Mouse (Mus musculus) myocyte (in vitro differentiated cells): ENCODE measurements around the gene Kansl1l. TPM values are rescaled to one million over a fixed set of nuclear protein-coding genes. Genes with fewer than 3 reads are reported as not detected.
A peak's percentile ranks its signal among the peaks of the same experiment; 100 is the strongest.

ENCODE experiments used
- H3K27me3 ChIP-seq: one replicate; pipeline ENCODE4 v1.6.1; 2011; ENCODE audit not compliant: control insufficient read depth, insufficient read depth, insufficient read length
- H3K36me3 ChIP-seq: one replicate; pipeline ENCODE4 v1.6.1; 2011; ENCODE audit not compliant: control insufficient read depth, insufficient read depth
- H3K4me2 ChIP-seq: one replicate; pipeline ENCODE4 v1.6.1; 2011; ENCODE audit warnings: low read depth, control low read depth
- H3K4me3 ChIP-seq: one replicate; pipeline ENCODE4 v1.5.1; 2011; ENCODE audit warnings: mild to moderate bottlenecking, control low read depth, moderate library complexity
- H3K79me2 ChIP-seq: one replicate; pipeline ENCODE4 v1.6.1; 2011; ENCODE audit not compliant: control insufficient read depth, insufficient read depth
- H3ac ChIP-seq: one replicate; pipeline ENCODE4 v1.6.1; 2011; ENCODE audit not compliant: control insufficient read depth, insufficient read length
- CEBPB ChIP-seq: IDR thresholded peaks from 2 replicates; pipeline ENCODE4 v1.6.1; 2011; ENCODE audit warnings: mild to moderate bottlenecking, moderate library complexity; ENCODE audit not compliant: poor library complexity, insufficient read depth, severe bottlenecking
- E2F4 ChIP-seq: IDR thresholded peaks from one replicate; pipeline ENCODE4 v1.6.1; 2011; ENCODE audit warnings: mild to moderate bottlenecking, control low read depth, moderate library complexity; ENCODE audit not compliant: insufficient read depth
- MAX ChIP-seq: IDR thresholded peaks from one replicate; pipeline ENCODE4 v1.6.1; 2011; ENCODE audit warnings: low read depth, mild to moderate bottlenecking, control low read depth
- MYOD1 ChIP-seq, 3 experiments: IDR thresholded peaks; one replicate each; pipeline ENCODE4 v1.6.1; 2011; ENCODE audit warnings: control low read depth in 2 of 3, low read depth in 2 of 3, mild to moderate bottlenecking in 2 of 3, moderate library complexity in 1 of 3; ENCODE audit not compliant: insufficient read length in 2 of 3, control insufficient read depth in 1 of 3
- MYOG ChIP-seq, 3 experiments: IDR thresholded peaks; one replicate each; pipeline ENCODE4 v1.6.1; 2011; ENCODE audit warnings: control low read depth in 2 of 3, low read depth in 2 of 3, mild to moderate bottlenecking in 2 of 3; ENCODE audit not compliant: insufficient read length in 2 of 3, control insufficient read depth in 1 of 3, insufficient read depth in 1 of 3
- POLR2A ChIP-seq: IDR thresholded peaks from one replicate; pipeline ENCODE4 v1.6.1; 2011; ENCODE audit warnings: low read depth, mild to moderate bottlenecking, control low read depth, moderate library complexity; ENCODE audit not compliant: insufficient read length
- POLR2AphosphoS2 ChIP-seq: IDR thresholded peaks from one replicate; pipeline ENCODE4 v1.6.1; 2011; ENCODE audit warnings: low read depth, control low read depth; ENCODE audit not compliant: insufficient read length
- REST ChIP-seq: IDR thresholded peaks from one replicate; pipeline ENCODE4 v1.6.1; 2011; ENCODE audit warnings: mild to moderate bottlenecking, control low read depth, moderate library complexity; ENCODE audit not compliant: insufficient read depth, insufficient read length
- SRF ChIP-seq: IDR thresholded peaks from one replicate; pipeline ENCODE4 v1.6.1; 2011; ENCODE audit warnings: low read depth; ENCODE audit not compliant: control insufficient read depth, insufficient read length
- TCF12 ChIP-seq: IDR thresholded peaks from one replicate; pipeline ENCODE4 v1.6.1; 2011; ENCODE audit warnings: mild to moderate bottlenecking, control low read depth; ENCODE audit not compliant: poor library complexity, insufficient read depth, severe bottlenecking
- TCF3 ChIP-seq: IDR thresholded peaks from one replicate; pipeline ENCODE4 v1.6.1; 2011; ENCODE audit warnings: low read depth, control low read depth; ENCODE audit not compliant: insufficient read length
- USF1 ChIP-seq: IDR thresholded peaks from one replicate; pipeline ENCODE4 v1.6.1; 2011; ENCODE audit warnings: low read depth, mild to moderate bottlenecking, control low read depth, moderate library complexity
- polyA plus RNA-seq: library from polyadenylated mRNA; unstranded; fragments of >200 nt; fragmentation: generic; extraction: Trizol; gene quantifications from one replicate; pipeline ENCODE4 v1.2.1, GENCODE M21; 2012; ENCODE audit warnings: missing spikeins

Gene Kansl1l
- polyA plus RNA-seq = 4.4 TPM

GRCm38 (mm10) chr1:66817453-66817839 lies at the start of gene Kansl1l:
Kansl1l (minus strand) TSS chr1:66817562.
- Histone ChIP-seq H3K27me3 (no peaks in the 10 kb centered on the region), H3K4me3 (peak within 1 kb of the TSS; percentile 87), H3K36me3 (no peaks in the 10 kb centered on the region), H3ac (peak within 1 kb of the TSS; percentile 56), H3K4me2 (peak within 1 kb of the TSS; percentile 94), H3K79me2 (peaks cover 32% of the 10 kb centered on the region)
- TF ChIP-seq POLR2AphosphoS2 (peak; percentile 39), CEBPB (no peak), POLR2A (peak; percentile 71), REST (no peak), MYOG (IDR thresholded peaks at IDR 0.05; ENCODE audit: control insufficient read depth in 1 of 3, insufficient read depth in 1 of 3, insufficient read length in 2 of 3, low read depth in 2 of 3) (peak in 1 of 3 experiments; percentile 10)

DNA sequence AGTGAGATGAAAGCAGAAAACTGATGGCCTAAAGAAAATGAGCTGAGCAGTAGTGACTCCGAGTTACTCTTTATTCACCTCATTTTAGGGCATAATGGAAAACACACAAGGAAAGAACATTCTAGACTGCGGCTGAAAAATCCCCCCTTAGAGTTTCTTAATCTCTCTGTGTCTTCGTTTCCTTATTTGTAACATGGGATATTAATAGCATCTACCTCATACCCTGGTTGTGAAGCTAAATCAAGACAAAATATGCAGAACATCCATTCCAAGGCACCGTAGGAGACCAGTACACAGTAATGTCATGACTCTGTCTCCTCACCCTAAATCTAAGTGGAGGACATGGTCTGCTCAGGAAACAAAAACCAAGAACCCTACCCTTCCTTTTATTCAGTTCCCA lies 48.3 kb upstream of the Kansl1l start:
- Histone ChIP-seq H3K4me3 (no peak overlapping the region), H3K4me2 (no peak overlapping the region), H3K27me3 (no peaks in the 10 kb centered on the region), H3ac (no peak overlapping the region), H3K79me2 (peaks cover 19% of the 10 kb centered on the region), H3K36me3 (no peaks in the 10 kb centered on the region)
- no peak for TF ChIP-seq MYOG (IDR thresholded peaks at IDR 0.05; ENCODE audit: control insufficient read depth in 1 of 3, insufficient read depth in 1 of 3, insufficient read length in 2 of 3, low read depth in 2 of 3)
- TF ChIP-seq REST = no peak
- no peak for TF ChIP-seq E2F4
- no peak for TF ChIP-seq CEBPB
- TF ChIP-seq SRF = no peak
- TF ChIP-seq TCF12 = no peak
- TF ChIP-seq TCF3 = no peak

DNA sequence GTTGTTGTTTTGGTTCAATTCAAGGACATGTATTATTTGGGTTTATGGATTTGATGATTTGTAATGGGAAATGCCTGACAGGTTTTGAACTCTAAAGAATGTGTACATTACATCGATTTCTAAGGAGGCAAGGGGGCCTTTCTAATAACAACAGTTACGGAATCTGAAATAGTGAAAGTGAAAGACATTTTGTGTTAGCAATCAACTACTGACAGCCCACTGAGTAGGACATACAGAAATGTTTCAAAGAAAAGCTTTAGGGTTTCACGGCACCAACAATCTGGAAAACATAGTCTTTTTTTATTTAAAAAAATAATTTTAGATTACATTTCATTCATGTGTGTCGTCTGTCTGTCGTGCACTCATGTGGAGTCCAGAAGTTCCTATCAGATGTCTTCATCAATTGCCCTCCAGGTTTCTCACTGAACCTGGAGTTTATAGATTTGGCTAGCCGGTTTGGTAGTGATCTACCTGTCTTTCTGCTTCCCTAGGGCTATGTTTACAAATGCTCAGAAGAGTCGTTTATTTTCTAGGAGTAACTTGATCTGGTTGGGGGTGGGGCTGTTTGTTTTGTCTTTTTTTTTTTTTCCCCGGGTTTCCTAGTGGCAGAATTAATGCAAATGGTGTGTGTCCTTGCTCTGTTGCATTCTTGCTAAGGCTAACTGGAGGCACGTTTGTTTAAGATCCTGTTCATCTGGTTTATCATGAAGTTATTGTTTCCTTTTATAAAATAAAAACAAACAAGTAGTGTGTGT lies 46.6 kb upstream of the Kansl1l start:
- H3K4me3 ChIP-seq = no peak overlapping the region
- peaks cover 5% of the 10 kb centered on the region for H3K36me3 ChIP-seq
- H3K79me2 ChIP-seq = peaks cover 35% of the 10 kb centered on the region
- H3K4me2 ChIP-seq = peak overlapping the region; percentile 56
- H3ac ChIP-seq = no peak overlapping the region
- H3K27me3 ChIP-seq = no peaks in the 10 kb centered on the region
- TF ChIP-seq MYOG (IDR thresholded peaks at IDR 0.05; ENCODE audit: control insufficient read depth in 1 of 3, insufficient read depth in 1 of 3, insufficient read length in 2 of 3, low read depth in 2 of 3) (no peak), POLR2A (no peak), TCF3 (no peak), CEBPB (no peak), SRF (no peak), REST (no peak), E2F4 (no peak), MYOD1 (IDR thresholded peaks at IDR 0.05; ENCODE audit: control insufficient read depth in 1 of 3, insufficient read length in 2 of 3, low read depth in 2 of 3) (no peak), MAX (no peak), USF1 (no peak), POLR2AphosphoS2 (no peak), TCF12 (no peak)

DNA sequence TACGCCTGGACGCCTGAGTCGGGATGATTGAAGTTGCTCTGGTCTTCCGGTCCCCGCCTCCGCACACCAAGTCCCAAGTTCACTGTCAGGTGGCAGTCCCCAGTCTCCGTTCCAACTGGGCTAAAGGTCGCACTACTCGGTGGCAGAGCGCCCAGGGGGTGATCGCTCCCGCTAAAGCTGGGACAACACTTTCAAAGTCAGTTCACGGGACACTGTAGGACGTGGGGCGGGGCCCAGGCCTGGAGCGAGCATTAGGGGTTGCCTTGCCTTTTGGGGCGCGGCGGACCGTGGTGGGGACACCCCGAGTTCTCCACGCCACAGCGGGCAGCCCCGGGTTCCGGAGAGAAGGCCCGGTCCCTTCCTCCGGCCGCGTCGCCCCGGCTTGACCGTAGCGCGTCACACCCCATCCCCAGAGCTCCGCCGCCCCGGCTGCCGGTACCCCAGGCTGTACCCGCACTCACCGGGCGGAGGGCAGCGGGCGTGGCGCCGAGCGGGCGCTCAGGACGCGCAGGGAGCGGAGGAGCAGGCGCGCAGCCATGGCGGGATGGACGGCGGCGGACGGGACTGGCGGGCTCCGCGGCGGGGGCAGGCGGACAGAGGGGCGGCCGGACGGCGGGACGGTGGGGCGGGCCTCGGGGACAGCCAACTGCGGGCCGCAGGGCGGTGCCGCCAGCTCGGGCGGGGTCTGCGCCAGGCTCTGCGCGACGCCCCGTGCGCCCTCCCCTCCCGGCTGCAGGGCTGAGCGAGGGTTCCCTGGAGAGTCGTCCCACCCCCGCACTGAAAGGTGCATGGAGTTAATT lies 45.5 kb upstream of the Kansl1l start, which contains the start of gene Acadl:
Acadl (minus strand) TSS at position 566 of the 800 bp plus-strand sequence.
- peak within 1 kb of the TSS; percentile 74 for H3K4me3 ChIP-seq
- peak within 1 kb of the TSS; percentile 74 for H3K4me2 ChIP-seq
- no peaks in the 10 kb centered on the region for H3K27me3 ChIP-seq
- TF ChIP-seq REST (no peak), E2F4 (no peak), CEBPB (no peak), USF1 (no peak), POLR2A (peak; percentile 92), MYOD1 (IDR thresholded peaks at IDR 0.05; ENCODE audit: control insufficient read depth in 1 of 3, insufficient read length in 2 of 3, low read depth in 2 of 3) (peak in 1 of 3 experiments; percentile 36), POLR2AphosphoS2 (peak; percentile 83), TCF12 (no peak), MYOG (IDR thresholded peaks at IDR 0.05; ENCODE audit: control insufficient read depth in 1 of 3, insufficient read depth in 1 of 3, insufficient read length in 2 of 3, low read depth in 2 of 3) (peak in 1 of 3 experiments; percentile 12), SRF (no peak), MAX (no peak), TCF3 (no peak)
- H3ac ChIP-seq = peak within 1 kb of the TSS; percentile 89
- peaks cover 5% of the 10 kb centered on the region for H3K36me3 ChIP-seq
- peaks cover 43% of the 10 kb centered on the region for H3K79me2 ChIP-seq
